Mouse (Mus musculus): Measurements from ENCODE around the gene Adk. TPM values are rescaled to one million over a fixed set of nuclear protein-coding genes. Genes with fewer than 3 reads are reported as not detected.

The Adk gene
- polyA plus RNA-seq, 1 experiment = 21.0 TPM

- TF ChIP-seq GATA1 (IDR thresholded peaks at IDR 0.05; ENCODE audit: low read length) = no peak
Measured at GRCm38 (mm10) chr14:21085666-21086065, 33.3 kb downstream of the Adk start.

- no peak for TF ChIP-seq GATA1 (IDR thresholded peaks at IDR 0.05; ENCODE audit: low read length)
Measured at GRCm38 (mm10) chr14:21086106-21086505, 33.7 kb downstream of the Adk start.

GRCm38 (mm10) chr14:21086827-21087351 lies 34.5 kb downstream of the Adk start:
- TF ChIP-seq GATA1 (IDR thresholded peaks at IDR 0.05; ENCODE audit: low read length) = no peak

GRCm38 (mm10) chr14:21087390-21088060 lies 35.2 kb downstream of the Adk start:
- TF ChIP-seq GATA1 (IDR thresholded peaks at IDR 0.05; ENCODE audit: low read length) = no peak

GRCm38 (mm10) chr14:21088731-21089130 lies 36.4 kb downstream of the Adk start:
- no peak for TF ChIP-seq GATA1 (IDR thresholded peaks at IDR 0.05; ENCODE audit: low read length)

GRCm38 (mm10) chr14:21090400-21090799 lies 38.0 kb downstream of the Adk start:
- peak; percentile 39 for TF ChIP-seq GATA1 (IDR thresholded peaks at IDR 0.05; ENCODE audit: low read length)

GRCm38 (mm10) chr14:21090930-21091486 lies 38.6 kb downstream of the Adk start:
- no peak for TF ChIP-seq GATA1 (IDR thresholded peaks at IDR 0.05; ENCODE audit: low read length)

- no peak for TF ChIP-seq GATA1 (IDR thresholded peaks at IDR 0.05; ENCODE audit: low read length)
Measured at GRCm38 (mm10) chr14:21096279-21096678, 43.9 kb downstream of the Adk start.

GRCm38 (mm10) chr14:21096689-21097088 lies 44.3 kb downstream of the Adk start:
- TF ChIP-seq GATA1 (IDR thresholded peaks at IDR 0.05; ENCODE audit: low read length) = no peak

- no peak for TF ChIP-seq GATA1 (IDR thresholded peaks at IDR 0.05; ENCODE audit: low read length)
Measured at GRCm38 (mm10) chr14:21099371-21099770, 47.0 kb downstream of the Adk start.

GRCm38 (mm10) chr14:21100876-21101275 lies 48.5 kb downstream of the Adk start:
- no peak for TF ChIP-seq GATA1 (IDR thresholded peaks at IDR 0.05; ENCODE audit: low read length)

GRCm38 (mm10) chr14:21101562-21101961 lies 49.2 kb downstream of the Adk start:
- no peak for TF ChIP-seq GATA1 (IDR thresholded peaks at IDR 0.05; ENCODE audit: low read length)

GRCm38 (mm10) chr14:21102666-21103203 lies 50.4 kb downstream of the Adk start:
- TF ChIP-seq GATA1 (IDR thresholded peaks at IDR 0.05; ENCODE audit: low read length) = no peak

GRCm38 (mm10) chr14:21105049-21105448 lies 52.7 kb downstream of the Adk start:
- TF ChIP-seq GATA1 (IDR thresholded peaks at IDR 0.05; ENCODE audit: low read length) = no peak

- no peak for TF ChIP-seq GATA1 (IDR thresholded peaks at IDR 0.05; ENCODE audit: low read length)
Measured at GRCm38 (mm10) chr14:21106582-21106981, 54.2 kb downstream of the Adk start.

GRCm38 (mm10) chr14:21107551-21107950 lies 55.2 kb downstream of the Adk start:
- TF ChIP-seq GATA1 (IDR thresholded peaks at IDR 0.05; ENCODE audit: low read length) = no peak

- no peak for TF ChIP-seq GATA1 (IDR thresholded peaks at IDR 0.05; ENCODE audit: low read length)
Measured at GRCm38 (mm10) chr14:21110492-21110891, 58.1 kb downstream of the Adk start.

Data from G1E-ER4 (cell line).